Mouse (Mus musculus) limb, embryonic 15.5 days (tissue): Measurements from ENCODE around the gene Cers5. TPM values are rescaled to one million over a fixed set of nuclear protein-coding genes. Genes with fewer than 3 reads are reported as not detected.
A peak's percentile ranks its signal among the peaks of the same experiment; 100 is the strongest.
"Not testable (repeated sequence)": the region's sequence is repeated elsewhere in the genome, so short reads cannot be mapped to it uniquely, and the experiment has no call there.

Source experiments
- ATAC-seq: fragments of 200-750 bp; cut with Nextera tagmentation; 2 replicates; pipeline ENCODE4 v1.8.0; 2017; ENCODE audit warnings: low read depth, moderate TSS enrichment; ENCODE audit not compliant: insufficient number of reproducible peaks, low FRiP score, low TSS enrichment
- H3K27ac ChIP-seq: fragments of 300-500 bp; sonication (generic); 2 replicates; pipeline ENCODE4 v1.5.1; 2015; ENCODE audit warnings: moderate library complexity, mild to moderate bottlenecking, inconsistent platforms
- H3K27me3 ChIP-seq: fragments of 300-500 bp; sonication (generic); 2 replicates; pipeline ENCODE4 v1.6.1; 2015; ENCODE audit warnings: inconsistent platforms
- H3K36me3 ChIP-seq: fragments of 300-500 bp; sonication (generic); 2 replicates; pipeline ENCODE4 v1.6.1; 2015; ENCODE audit warnings: inconsistent platforms
- H3K4me1 ChIP-seq: fragments of 300-500 bp; sonication (generic); 2 replicates; pipeline ENCODE4 v1.6.1; 2015; ENCODE audit warnings: inconsistent platforms
- H3K4me2 ChIP-seq: fragments of 300-500 bp; sonication (generic); 2 replicates; pipeline ENCODE4 v1.6.1; 2015; ENCODE audit warnings: mild to moderate bottlenecking, inconsistent platforms
- H3K4me3 ChIP-seq: fragments of 300-500 bp; sonication (generic); 2 replicates; pipeline ENCODE4 v1.5.1; 2015; ENCODE audit warnings: mild to moderate bottlenecking, inconsistent platforms
- H3K9ac ChIP-seq: fragments of 300-500 bp; sonication (generic); 2 replicates; pipeline ENCODE4 v1.6.1; 2015; ENCODE audit warnings: inconsistent platforms
- H3K9me3 ChIP-seq: fragments of 300-500 bp; sonication (generic); 2 replicates; pipeline ENCODE4 v1.6.1; 2016; ENCODE audit warnings: inconsistent platforms
- WGBS: fragments of 180-500 bp; shearing (Covaris S2); methylation state at CpG from one replicate; pipeline ENCODE4 v1.1.7; 2015; 5-methylcytosine and 5-hydroxymethylcytosine counted together
- polyA plus RNA-seq: library from polyadenylated mRNA; unstranded; fragments of >200 nt; fragmentation: Nextera tagmentation; extraction: Ambion mirVana; gene quantifications from 2 replicates; pipeline ENCODE4 v1.2.1, GENCODE M21; 2015

Gene Cers5
- polyA plus RNA-seq, 1 experiment from 2014 or later: 83.6 TPM

GRCm38 (mm10) chr15:99701640-99701998, 71.1 kb downstream of the Cers5 start:
- not testable (repeated sequence) for H3K9me3 ChIP-seq, H3K27me3 ChIP-seq, ATAC-seq
- peak overlapping the region; percentile 98 for H3K27ac ChIP-seq
- H3K9ac ChIP-seq: peak overlapping the region; percentile 95
- peaks cover 26% of the 10 kb centered on the region for H3K36me3 ChIP-seq
- H3K4me1 ChIP-seq: peaks cover 33% of the 10 kb centered on the region
- H3K4me3 ChIP-seq: peak overlapping the region; percentile 84
- peak overlapping the region; percentile 62 for H3K4me2 ChIP-seq
- WGBS: 44% methylated on average over 16 of the region's 16 CpGs

- no peak for ATAC-seq
- Histone ChIP-seq H3K27ac (no peak overlapping the region), H3K9ac (no peak overlapping the region)
Observed at GRCm38 (mm10) chr15:99700219-99701106, 72.2 kb downstream of the Cers5 start.

GRCm38 (mm10) chr15:99699715-99700114, 73.0 kb downstream of the Cers5 start:
- Histone ChIP-seq H3K4me1 (peaks cover 33% of the 10 kb centered on the region), H3K9me3 (no peaks in the 10 kb centered on the region), H3K4me3 (no peak overlapping the region), H3K27ac (no peak overlapping the region), H3K27me3 (peaks cover 20% of the 10 kb centered on the region), H3K4me2 (no peak overlapping the region), H3K36me3 (peaks cover 13% of the 10 kb centered on the region), H3K9ac (no peak overlapping the region)
- 85% methylated on average over 10 of the region's 10 CpGs for WGBS
- no peak for ATAC-seq

More at GRCm38 (mm10) chr15:99700219-99701106, 72.2 kb downstream of the Cers5 start:
- H3K9me3 ChIP-seq: no peaks in the 10 kb centered on the region
- H3K4me2 ChIP-seq: no peak overlapping the region
- H3K27me3 ChIP-seq: peaks cover 14% of the 10 kb centered on the region
- no peak overlapping the region for H3K4me3 ChIP-seq
- peaks cover 18% of the 10 kb centered on the region for H3K36me3 ChIP-seq
- 86% methylated on average over 18 of the region's 18 CpGs for WGBS
- peaks cover 33% of the 10 kb centered on the region for H3K4me1 ChIP-seq

- Histone ChIP-seq H3K4me1 (peaks cover 23% of the 10 kb centered on the region), H3K27me3 (peaks cover 23% of the 10 kb centered on the region), H3K27ac (no peak overlapping the region), H3K4me2 (no peak overlapping the region), H3K9ac (no peak overlapping the region), H3K36me3 (peaks cover 2% of the 10 kb centered on the region; the same call in 1 of the 2 replicates), H3K9me3 (no peaks in the 10 kb centered on the region), H3K4me3 (no peak overlapping the region)
- WGBS: 25% methylated on average over 20 of the region's 20 CpGs
- no peak for ATAC-seq
Observed at GRCm38 (mm10) chr15:99698533-99699085, 74.1 kb downstream of the Cers5 start.

- Histone ChIP-seq H3K9me3 (no peaks in the 10 kb centered on the region), H3K27me3 (peaks cover 34% of the 10 kb centered on the region), H3K36me3 (no peaks in the 10 kb centered on the region), H3K27ac (no peak overlapping the region), H3K4me2 (no peak overlapping the region), H3K4me1 (peaks cover 14% of the 10 kb centered on the region; the same call in 1 of the 2 replicates), H3K4me3 (no peak overlapping the region), H3K9ac (no peak overlapping the region)
- ATAC-seq: no peak
- 7% methylated on average over 2 of the region's 2 CpGs for WGBS
Observed at GRCm38 (mm10) chr15:99697309-99697708, 75.4 kb downstream of the Cers5 start.

GRCm38 (mm10) chr15:99691976-99692375, 80.7 kb downstream of the Cers5 start:
- WGBS: 56% methylated on average over 9 of the region's 9 CpGs
- 0 out of 2 replicates have a peak, but pooled peaks cover 2% of the 10 kb centered on the region for H3K4me1 ChIP-seq
- ATAC-seq: no peak
- H3K27ac ChIP-seq: no peak overlapping the region
- H3K36me3 ChIP-seq: no peaks in the 10 kb centered on the region
- no peak overlapping the region for H3K4me3 ChIP-seq
- H3K4me2 ChIP-seq: no peak overlapping the region
- no peak overlapping the region for H3K9ac ChIP-seq
- H3K27me3 ChIP-seq: peaks cover 41% of the 10 kb centered on the region
- H3K9me3 ChIP-seq: no peaks in the 10 kb centered on the region

GRCm38 (mm10) chr15:99690924-99691323, 81.8 kb downstream of the Cers5 start:
- Histone ChIP-seq H3K36me3 (no peaks in the 10 kb centered on the region), H3K4me2 (no peak overlapping the region), H3K9ac (no peak overlapping the region), H3K4me3 (no peak overlapping the region), H3K27me3 (peaks cover 37% of the 10 kb centered on the region), H3K27ac (no peak overlapping the region), H3K4me1 (0 out of 2 replicates have a peak, but pooled peaks cover 2% of the 10 kb centered on the region), H3K9me3 (no peaks in the 10 kb centered on the region)
- WGBS: 12% methylated on average over 4 of the region's 4 CpGs
- ATAC-seq: no peak

GRCm38 (mm10) chr15:99688712-99689111, 84.0 kb downstream of the Cers5 start:
- Histone ChIP-seq H3K4me2 (no peak overlapping the region), H3K4me3 (no peak overlapping the region), H3K36me3 (no peaks in the 10 kb centered on the region), H3K27me3 (peaks cover 27% of the 10 kb centered on the region), H3K27ac (no peak overlapping the region), H3K9me3 (no peaks in the 10 kb centered on the region), H3K9ac (no peak overlapping the region), H3K4me1 (0 out of 2 replicates have a peak, but pooled peaks cover 2% of the 10 kb centered on the region)
- ATAC-seq: no peak
- 8% methylated on average over 4 of the region's 4 CpGs for WGBS

Other genes with a start within 250 kb of the Cers5 start
- 0.17 and 0.25 TPM in 2 replicates for gene Faim2, start 244.7 kb downstream of the Cers5 start, polyA plus RNA-seq
- gene Aqp2, start 193.8 kb downstream of the Cers5 start, polyA plus RNA-seq: not detected in 2 replicates
- 0.12 TPM in 1 of 2 replicates, not detected in the other for gene Aqp5, start 182.1 kb downstream of the Cers5 start, polyA plus RNA-seq
- gene Aqp6, start 171.5 kb downstream of the Cers5 start, polyA plus RNA-seq: not detected in 2 replicates
- 105 and 106 TPM in 2 replicates for gene Racgap1, start 121.2 kb downstream of the Cers5 start, polyA plus RNA-seq
- 1.2 and 2.2 TPM in 2 replicates for gene Asic1, start 102.5 kb downstream of the Cers5 start, polyA plus RNA-seq
- gene Smarcd1, start 70.8 kb downstream of the Cers5 start, polyA plus RNA-seq: 25.0 and 29.9 TPM in 2 replicates
- gene Gm17349, start 67.4 kb downstream of the Cers5 start, polyA plus RNA-seq: not detected in 2 replicates
- gene Gpd1, start 55.4 kb downstream of the Cers5 start, polyA plus RNA-seq: 0.42 and 4.3 TPM in 2 replicates
- 162 and 175 TPM in 2 replicates for gene Cox14, start 47.3 kb downstream of the Cers5 start, polyA plus RNA-seq
- gene Lima1, start 102.6 kb upstream of the Cers5 start, polyA plus RNA-seq: 90.2 and 91.6 TPM in 2 replicates
- gene Fam186a, start 194.2 kb upstream of the Cers5 start, polyA plus RNA-seq: 0.10 TPM in 1 of 2 replicates, not detected in the other
- gene Larp4, start 197.2 kb upstream of the Cers5 start, polyA plus RNA-seq: 26.3 and 27.2 TPM in 2 replicates